Mouse (Mus musculus): ENCODE data around the gene Tapbpl. TPM values are rescaled to one million over a fixed set of nuclear protein-coding genes. Genes with fewer than 3 reads are reported as not detected.
A peak's percentile ranks its signal among the peaks of the same experiment; 100 is the strongest.

The Tapbpl gene
- polyA plus RNA-seq, 1 experiment, result 33.4 TPM

GRCm38 (mm10) chr6:125232045-125232437 is 381 bp upstream of the Tapbpl start:
- no peak for TF ChIP-seq POLR2A (IDR thresholded peaks at IDR 0.05; ENCODE audit: borderline replicate concordance, extremely low read depth, low read depth, low read length)
- TF ChIP-seq CTCF (IDR thresholded peaks at IDR 0.05; ENCODE audit: insufficient read depth, low read length), result no peak
- 23% methylated on average over 4 of the region's 4 CpGs for WGBS
- DNase-seq, result no peak
- Histone ChIP-seq H3K4me3 (replicated peaks; ENCODE audit: extremely low read depth, low read depth, low read length) (peak overlapping the region; percentile 96), H3K4me1 (ENCODE audit: control insufficient read depth, insufficient read depth, low read length) (peaks cover 10% of the 10 kb centered on the region)

- Histone ChIP-seq H3K4me1 (ENCODE audit: control insufficient read depth, insufficient read depth, low read length) (peaks cover 10% of the 10 kb centered on the region), H3K4me3 (replicated peaks; ENCODE audit: extremely low read depth, low read depth, low read length) (no peak overlapping the region)
- DNase-seq, result no peak
- no peak for TF ChIP-seq POLR2A (IDR thresholded peaks at IDR 0.05; ENCODE audit: borderline replicate concordance, extremely low read depth, low read depth, low read length)
- TF ChIP-seq CTCF (IDR thresholded peaks at IDR 0.05; ENCODE audit: insufficient read depth, low read length), result no peak
- WGBS, result 63% methylated on average over 9 of the region's 9 CpGs
Observed at GRCm38 (mm10) chr6:125230571-125230970, 1.1 kb downstream of the Tapbpl start.

GRCm38 (mm10) chr6:125225518-125226115 is 6.0 kb downstream of the Tapbpl start:
- peaks cover 2% of the 10 kb centered on the region; the same call in 1 of the 2 replicates for H3K4me1 ChIP-seq (ENCODE audit: control insufficient read depth, insufficient read depth, low read length)
- H3K4me3 ChIP-seq (replicated peaks; ENCODE audit: extremely low read depth, low read depth, low read length), result no peak overlapping the region
- 83% methylated on average over 5 of the region's 5 CpGs for WGBS
- no peak for DNase-seq
- peak; percentile 74 for TF ChIP-seq CTCF (IDR thresholded peaks at IDR 0.05; ENCODE audit: insufficient read depth, low read length)
- no peak for TF ChIP-seq POLR2A (IDR thresholded peaks at IDR 0.05; ENCODE audit: borderline replicate concordance, extremely low read depth, low read depth, low read length)

- TF ChIP-seq CTCF (IDR thresholded peaks at IDR 0.05; ENCODE audit: insufficient read depth, low read length) (no peak), POLR2A (IDR thresholded peaks at IDR 0.05; ENCODE audit: borderline replicate concordance, extremely low read depth, low read depth, low read length) (no peak)
- WGBS, result 53% methylated on average over 3 of the region's 3 CpGs
- no peak for DNase-seq
- Histone ChIP-seq H3K4me1 (ENCODE audit: control insufficient read depth, insufficient read depth, low read length) (no peaks in the 10 kb centered on the region), H3K4me3 (replicated peaks; ENCODE audit: extremely low read depth, low read depth, low read length) (no peak overlapping the region)
Observed at GRCm38 (mm10) chr6:125222577-125222976, 9.1 kb downstream of the Tapbpl start.

GRCm38 (mm10) chr6:125222146-125222545 is 9.5 kb downstream of the Tapbpl start:
- TF ChIP-seq POLR2A (IDR thresholded peaks at IDR 0.05; ENCODE audit: borderline replicate concordance, extremely low read depth, low read depth, low read length), result no peak
- no peak for TF ChIP-seq CTCF (IDR thresholded peaks at IDR 0.05; ENCODE audit: insufficient read depth, low read length)

GRCm38 (mm10) chr6:125221115-125221745 is 10.4 kb downstream of the Tapbpl start:
- no peaks in the 10 kb centered on the region for H3K4me1 ChIP-seq (ENCODE audit: control insufficient read depth, insufficient read depth, low read length)
- no peak for DNase-seq
- TF ChIP-seq CTCF (IDR thresholded peaks at IDR 0.05; ENCODE audit: insufficient read depth, low read length), result no peak
- TF ChIP-seq POLR2A (IDR thresholded peaks at IDR 0.05; ENCODE audit: borderline replicate concordance, extremely low read depth, low read depth, low read length), result no peak
- no peak overlapping the region for H3K4me3 ChIP-seq (replicated peaks; ENCODE audit: extremely low read depth, low read depth, low read length)
- 89% methylated on average over 20 of the region's 20 CpGs for WGBS

More at GRCm38 (mm10) chr6:125222146-125222545, 9.5 kb downstream of the Tapbpl start:
- Histone ChIP-seq H3K4me1 (ENCODE audit: control insufficient read depth, insufficient read depth, low read length) (no peaks in the 10 kb centered on the region), H3K4me3 (replicated peaks; ENCODE audit: extremely low read depth, low read depth, low read length) (no peak overlapping the region)
- no peak for DNase-seq
- 38% methylated on average over 2 of the region's 2 CpGs for WGBS

- H3K4me3 ChIP-seq (replicated peaks; ENCODE audit: extremely low read depth, low read depth, low read length), result no peak overlapping the region
- H3K4me1 ChIP-seq (ENCODE audit: control insufficient read depth, insufficient read depth, low read length), result no peaks in the 10 kb centered on the region
- WGBS, result 66% methylated on average over 4 of the region's 4 CpGs
Observed at GRCm38 (mm10) chr6:125218963-125219362, 12.7 kb downstream of the Tapbpl start.

GRCm38 (mm10) chr6:125217899-125218298 is 13.8 kb downstream of the Tapbpl start:
- no peak for DNase-seq
- H3K4me3 ChIP-seq (replicated peaks; ENCODE audit: extremely low read depth, low read depth, low read length), result no peak overlapping the region
- WGBS, result 85% methylated on average over 11 of the region's 11 CpGs
- TF ChIP-seq POLR2A (IDR thresholded peaks at IDR 0.05; ENCODE audit: borderline replicate concordance, extremely low read depth, low read depth, low read length), result no peak
- TF ChIP-seq CTCF (IDR thresholded peaks at IDR 0.05; ENCODE audit: insufficient read depth, low read length), result no peak
- H3K4me1 ChIP-seq (ENCODE audit: control insufficient read depth, insufficient read depth, low read length), result no peaks in the 10 kb centered on the region

More at GRCm38 (mm10) chr6:125218963-125219362, 12.7 kb downstream of the Tapbpl start:
- peak; percentile 42 for TF ChIP-seq CTCF (IDR thresholded peaks at IDR 0.05; ENCODE audit: insufficient read depth, low read length)
- no peak for TF ChIP-seq POLR2A (IDR thresholded peaks at IDR 0.05; ENCODE audit: borderline replicate concordance, extremely low read depth, low read depth, low read length)
- DNase-seq, result peak; percentile 50

- no peak for TF ChIP-seq POLR2A (IDR thresholded peaks at IDR 0.05; ENCODE audit: borderline replicate concordance, extremely low read depth, low read depth, low read length)
- TF ChIP-seq CTCF (IDR thresholded peaks at IDR 0.05; ENCODE audit: insufficient read depth, low read length), result no peak
- WGBS, result 66% methylated on average over 2 of the region's 2 CpGs
- no peak overlapping the region for H3K4me3 ChIP-seq (replicated peaks; ENCODE audit: extremely low read depth, low read depth, low read length)
- no peak for DNase-seq
- H3K4me1 ChIP-seq (ENCODE audit: control insufficient read depth, insufficient read depth, low read length), result no peaks in the 10 kb centered on the region
Observed at GRCm38 (mm10) chr6:125216898-125217297, 14.8 kb downstream of the Tapbpl start.

Measured in lung, adult 2 months (tissue).